Mouse (Mus musculus): ENCODE results near the gene Ppara.

DNA sequence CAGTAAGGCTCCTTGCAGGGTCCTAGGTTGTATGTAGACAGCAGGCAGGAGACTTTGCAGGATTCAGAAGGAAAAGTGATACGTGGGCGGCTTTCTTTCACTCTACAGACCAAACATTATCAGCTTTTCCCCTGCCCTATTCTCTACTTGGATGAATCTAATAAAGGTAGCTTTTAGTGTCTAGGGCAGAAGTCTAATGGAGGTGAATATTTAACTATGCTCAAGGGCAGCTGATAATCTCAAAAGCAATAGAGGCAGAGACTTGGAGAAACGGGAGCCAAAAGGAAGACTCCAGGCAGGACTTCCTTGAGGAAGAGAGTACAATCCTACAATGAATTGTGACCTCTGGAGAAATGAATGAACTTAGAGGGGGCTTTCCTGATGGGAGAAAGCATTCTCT lies 9.2 kb downstream of the Ppara start:
- TF ChIP-seq CTCF (IDR thresholded peaks at IDR 0.05; ENCODE audit: insufficient read depth, low read depth, low read length) (no peak), POLR2A (IDR thresholded peaks at IDR 0.05; ENCODE audit: insufficient read depth, low read depth, low read length) (no peak)

Data from olfactory bulb, adult 2 months (tissue).